Mouse (Mus musculus) cortical plate, adult 2 months (tissue): ENCODE measurements around the gene Gm37240. TPM values are rescaled to one million over a fixed set of nuclear protein-coding genes. Genes with fewer than 3 reads are reported as not detected.

Experiments
- H3K27ac ChIP-seq: fragments of 200-500 bp; 2 replicates; pipeline ENCODE4 v1.5.1; 2012; ENCODE audit warnings: low read length, control low read depth, inconsistent platforms; ENCODE audit not compliant: insufficient read depth
- H3K4me1 ChIP-seq: fragments of 200-500 bp; 2 replicates; pipeline ENCODE4 v1.6.1; 2011; ENCODE audit warnings: low read length; ENCODE audit not compliant: control insufficient read depth, insufficient read depth
- H3K4me3 ChIP-seq: fragments of 200-500 bp; 2 replicates; pipeline ENCODE4 v1.5.1; 2011; ENCODE audit warnings: mild to moderate bottlenecking, low read length, control low read depth; ENCODE audit not compliant: insufficient read depth
- CTCF ChIP-seq: fragments of 200-500 bp; IDR thresholded peaks from 2 replicates; pipeline ENCODE4 v1.5.1; 2011; ENCODE audit warnings: mild to moderate bottlenecking, control low read depth, low read length; ENCODE audit not compliant: insufficient read depth; ENCODE audit errors: extremely low read depth
- POLR2A ChIP-seq: fragments of 200-500 bp; IDR thresholded peaks from 2 replicates; pipeline ENCODE4 v1.6.1; 2011; ENCODE audit warnings: mild to moderate bottlenecking, low read length, control low read depth; ENCODE audit not compliant: insufficient read depth; ENCODE audit errors: extremely low read depth
- polyA plus RNA-seq: library from polyadenylated mRNA; depleted of rRNA; stranded (reverse); fragments of >200 nt; gene quantifications from 2 replicates; pipeline ENCODE4 v1.2.3, GENCODE M21; 2012

Gm37240 gene
- polyA plus RNA-seq, 1 experiment: 0.81 TPM

DNA sequence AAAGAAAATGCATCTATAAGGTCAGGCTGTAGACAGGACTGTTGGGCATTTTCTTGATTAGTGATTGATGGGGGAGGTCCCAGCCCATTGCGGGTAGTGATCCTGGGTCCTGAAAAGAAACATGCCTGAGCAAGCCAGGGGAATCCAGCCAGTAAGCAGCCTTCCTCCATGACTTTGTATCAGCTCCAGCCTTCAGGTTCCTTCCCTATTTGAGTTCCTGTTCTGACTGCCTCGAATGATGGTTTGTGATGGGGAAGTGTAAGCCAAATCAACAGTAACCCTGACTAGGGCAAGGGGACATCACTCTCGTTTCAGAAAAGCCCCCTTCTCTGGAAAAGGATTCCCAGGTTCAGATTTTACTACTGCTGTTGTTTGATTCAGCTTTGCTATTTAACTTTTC is 344.6 kb downstream of the Gm37240 start:
- TF ChIP-seq POLR2A: no peak
- TF ChIP-seq CTCF: no peak
- Histone ChIP-seq H3K4me3 (no peak overlapping the region), H3K4me1 (no peaks in the 10 kb centered on the region), H3K27ac (no peak overlapping the region)

DNA sequence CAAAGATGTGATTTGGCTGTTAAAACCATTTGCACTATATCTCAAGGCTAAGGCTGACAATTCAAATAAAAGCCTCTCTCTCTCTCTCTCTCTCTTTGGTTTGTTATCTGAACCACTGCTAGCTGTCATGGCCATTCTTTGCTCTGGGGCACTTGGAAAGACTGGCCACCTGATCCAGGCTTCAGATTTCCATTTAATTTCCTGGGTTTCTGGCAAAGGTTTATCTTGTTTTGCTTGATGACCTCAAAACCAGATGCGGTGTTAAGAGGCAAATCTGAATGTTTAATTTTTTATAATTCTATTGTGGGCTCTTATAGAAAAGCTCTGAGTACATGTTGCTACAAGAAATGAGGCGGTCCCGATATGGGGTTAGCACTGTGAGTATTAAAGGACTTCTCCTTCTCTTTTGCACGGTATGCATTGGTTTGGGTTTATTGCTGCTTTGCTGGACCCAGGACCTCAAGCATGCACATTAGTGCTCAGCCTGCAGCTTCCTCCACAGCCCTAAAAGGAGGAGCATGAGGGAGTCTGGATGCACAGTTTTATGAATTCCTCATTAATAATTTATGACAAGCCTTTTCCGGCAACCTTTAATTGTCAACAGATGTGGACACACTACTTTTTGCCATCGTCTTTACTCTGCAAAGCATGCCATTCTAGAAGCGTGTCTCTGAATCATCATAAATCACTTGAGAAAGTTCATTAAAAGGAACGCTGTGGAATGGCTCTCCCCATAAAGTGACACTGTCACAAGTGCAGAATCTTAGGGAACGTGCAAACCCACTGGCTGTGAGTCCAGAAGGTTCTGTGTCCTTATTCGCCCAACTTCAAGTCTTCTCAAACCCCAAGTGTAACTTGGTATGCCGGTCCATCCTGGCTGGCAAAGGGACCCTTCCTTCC is 351.4 kb downstream of the Gm37240 start:
- Histone ChIP-seq H3K4me1 (0 out of 2 replicates have a peak, but pooled peaks cover 2% of the 10 kb centered on the region), H3K27ac (no peak overlapping the region), H3K4me3 (no peak overlapping the region)
- TF ChIP-seq POLR2A (no peak), CTCF (no peak)

DNA sequence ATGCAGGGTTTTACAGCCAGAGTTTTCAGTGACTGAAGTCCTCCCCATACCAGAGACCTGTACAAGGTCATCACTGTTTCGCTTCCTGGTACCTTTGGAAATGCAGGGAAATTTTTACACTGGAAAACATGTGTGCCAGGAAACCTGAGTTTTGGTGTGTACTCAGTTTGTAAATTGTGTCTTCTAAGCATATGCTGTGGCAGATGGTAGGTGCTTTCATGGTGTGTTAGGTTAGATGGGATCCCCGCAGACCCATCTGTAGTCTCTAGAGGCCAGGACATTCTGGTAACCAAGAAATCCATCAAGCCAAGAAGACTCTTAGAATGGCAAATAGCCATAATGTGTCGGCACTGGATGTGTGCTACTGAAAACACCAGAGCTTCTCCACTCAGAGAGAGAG is 352.3 kb downstream of the Gm37240 start:
- H3K4me1 ChIP-seq: 0 out of 2 replicates have a peak, but pooled peaks cover 2% of the 10 kb centered on the region
- H3K27ac ChIP-seq: no peak overlapping the region
- no peak overlapping the region for H3K4me3 ChIP-seq
- TF ChIP-seq CTCF (no peak), POLR2A (no peak)

DNA sequence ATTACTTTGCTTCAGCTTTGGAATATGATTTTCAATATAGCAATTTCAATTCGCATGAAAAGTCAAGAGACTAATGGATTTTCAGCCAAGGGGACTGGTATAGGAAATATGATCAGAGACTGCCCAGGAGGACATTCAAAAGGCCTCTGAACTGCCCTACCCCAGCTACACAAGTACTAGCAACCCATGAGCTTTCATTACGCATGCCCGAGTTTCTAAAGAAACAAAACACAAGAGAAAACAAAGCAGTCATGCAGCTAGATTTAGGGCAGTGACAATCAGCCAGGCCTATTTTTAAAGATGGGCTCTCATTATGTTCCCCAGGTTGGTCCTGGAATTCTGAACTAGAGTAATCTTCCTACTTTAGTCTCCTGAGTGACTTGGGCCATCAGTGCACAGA is 354.9 kb downstream of the Gm37240 start:
- H3K4me1 ChIP-seq: 0 out of 2 replicates have a peak, but pooled peaks cover 2% of the 10 kb centered on the region
- H3K4me3 ChIP-seq: no peak overlapping the region
- TF ChIP-seq CTCF (no peak), POLR2A (no peak)
- no peak overlapping the region for H3K27ac ChIP-seq

DNA sequence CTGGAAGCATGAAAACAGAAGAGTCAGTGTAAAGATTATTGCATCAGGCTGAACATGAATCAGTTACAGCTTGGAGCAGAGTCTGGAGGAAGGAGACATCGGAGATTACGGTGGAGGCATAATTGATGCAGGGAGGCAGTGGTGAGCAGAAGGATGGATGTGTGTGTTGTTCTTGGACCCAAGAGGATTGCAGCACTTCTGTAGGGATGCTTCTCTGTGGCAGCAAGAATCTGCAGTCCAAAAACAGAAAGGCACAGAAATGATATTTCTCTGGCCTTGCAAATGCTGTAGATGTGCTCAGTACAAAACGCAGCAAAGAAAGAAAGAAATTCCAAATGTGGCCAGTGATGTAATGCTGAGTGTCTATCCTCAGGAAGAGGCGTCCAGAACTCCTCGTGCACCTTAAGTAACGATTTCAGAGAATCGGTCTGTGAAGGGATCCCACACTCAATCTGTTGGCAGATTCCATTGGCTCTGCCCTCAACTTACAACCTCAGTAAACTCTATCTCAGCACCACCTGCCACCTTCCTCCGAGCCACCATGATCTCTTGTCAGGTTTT is 356.6 kb downstream of the Gm37240 start:
- H3K27ac ChIP-seq: peak overlapping the region; percentile 41
- H3K4me3 ChIP-seq: no peak overlapping the region
- TF ChIP-seq POLR2A (0 out of 2 replicates have a peak, but pooled peaks have one; percentile 29), CTCF (no peak)
- H3K4me1 ChIP-seq: peaks cover 2% of the 10 kb centered on the region; the same call in 1 of the 2 replicates

DNA sequence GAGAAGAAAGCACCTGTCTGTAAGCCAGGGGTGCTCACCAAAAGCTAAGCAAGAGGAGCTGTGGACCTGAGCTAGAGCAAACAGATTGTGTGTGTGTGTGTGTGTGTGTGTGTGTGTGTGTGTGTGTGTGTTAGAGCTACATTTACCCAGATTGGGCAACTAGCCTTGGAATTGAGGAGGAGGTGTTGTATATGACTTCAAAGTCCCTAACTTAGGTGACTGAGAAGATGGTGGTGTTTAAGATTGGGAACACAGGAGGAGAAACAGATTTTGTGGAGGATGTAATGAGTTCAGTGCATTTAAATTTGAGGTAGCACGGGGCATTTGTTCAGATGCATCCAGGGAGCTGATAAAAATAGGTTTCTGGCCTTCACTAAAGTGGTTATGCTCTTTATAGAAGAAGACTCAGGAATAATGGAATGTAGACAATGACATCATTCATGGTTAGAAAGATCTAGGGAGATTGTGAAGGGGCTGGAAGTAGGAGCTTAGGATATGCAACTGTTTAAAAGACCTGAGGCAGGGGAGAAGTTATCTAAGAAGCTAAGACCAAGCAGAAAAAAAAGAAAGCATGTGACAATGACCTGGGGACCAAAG is 365.9 kb downstream of the Gm37240 start:
- no peak for TF ChIP-seq CTCF
- no peak for TF ChIP-seq POLR2A
- peak overlapping the region; percentile 98 for H3K27ac ChIP-seq
- no peak overlapping the region for H3K4me3 ChIP-seq
- H3K4me1 ChIP-seq: peaks cover 3% of the 10 kb centered on the region

DNA sequence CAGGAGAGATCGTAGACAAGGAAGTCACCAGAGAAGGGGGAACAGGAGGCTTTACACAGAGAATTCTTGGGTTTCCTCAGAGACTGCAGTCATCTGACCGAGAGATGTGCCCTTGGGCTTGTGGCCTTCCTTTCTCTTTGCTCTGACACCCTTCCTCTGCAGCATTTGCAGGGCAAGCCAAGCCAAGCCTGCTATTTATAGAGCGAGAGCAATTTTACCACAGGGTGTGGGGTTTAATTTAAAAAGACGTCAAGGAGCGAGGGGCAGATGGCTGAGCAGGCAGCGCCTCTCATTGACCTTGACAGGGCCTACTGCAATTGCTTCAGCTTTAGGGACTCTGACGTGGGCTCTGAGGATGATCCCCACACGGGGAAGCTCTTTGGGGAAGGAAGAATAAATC is 368.6 kb downstream of the Gm37240 start:
- no peak overlapping the region for H3K27ac ChIP-seq
- H3K4me1 ChIP-seq: peaks cover 3% of the 10 kb centered on the region; the same call in 1 of the 2 replicates
- no peak overlapping the region for H3K4me3 ChIP-seq
- no peak for TF ChIP-seq POLR2A

DNA sequence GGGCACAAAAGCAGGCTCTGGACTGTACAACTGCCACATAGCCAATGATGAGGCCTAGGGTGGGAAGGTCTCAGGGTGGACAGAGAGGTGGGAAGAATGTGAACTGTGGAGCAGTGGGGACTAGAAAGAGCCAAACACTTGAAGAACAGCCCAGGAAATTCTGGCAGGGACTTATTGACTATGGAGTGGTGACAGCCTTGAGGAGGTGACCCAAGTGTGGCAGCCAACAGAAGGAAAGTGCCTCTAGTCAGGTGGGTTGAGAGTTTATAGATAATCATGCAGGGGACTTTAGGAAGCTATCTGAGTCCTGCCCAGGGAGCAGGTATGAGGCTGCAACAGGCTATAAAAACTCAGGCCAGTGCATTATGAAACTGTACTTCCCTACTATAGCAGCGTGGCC is 369.2 kb downstream of the Gm37240 start:
- Histone ChIP-seq H3K4me3 (no peak overlapping the region), H3K4me1 (peaks cover 3% of the 10 kb centered on the region; the same call in 1 of the 2 replicates), H3K27ac (no peak overlapping the region)
- TF ChIP-seq POLR2A: no peak
- TF ChIP-seq CTCF: no peak

DNA sequence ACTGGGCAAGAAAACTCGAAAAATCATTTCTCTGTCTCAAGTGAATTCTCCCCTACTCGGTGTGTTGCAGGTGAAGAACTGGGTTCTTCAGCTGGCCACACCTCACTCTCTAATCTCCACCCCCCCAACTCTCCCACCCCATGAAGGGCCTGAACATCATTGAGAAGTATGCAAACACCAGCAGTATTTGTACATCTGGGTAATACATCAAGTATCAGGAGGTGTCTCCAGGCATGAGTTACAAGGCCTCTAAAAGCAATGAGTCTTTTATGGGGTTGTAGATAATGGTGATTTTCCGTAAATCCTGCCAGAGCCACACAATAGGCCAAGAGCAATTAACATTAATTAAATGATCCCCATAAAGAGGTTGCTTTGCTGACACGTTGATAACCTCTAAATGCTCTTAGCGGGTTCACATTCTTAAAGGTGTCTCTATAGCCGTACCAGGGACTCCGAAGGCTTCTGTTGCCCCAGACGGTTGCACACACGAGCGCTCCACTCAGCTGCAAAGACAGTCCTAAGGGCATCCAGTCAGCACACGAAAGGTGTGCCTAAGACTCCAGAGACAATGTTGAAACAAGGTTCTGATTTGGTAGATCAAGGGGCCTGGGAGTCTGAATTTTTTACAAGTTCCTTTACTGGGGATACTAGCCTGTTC is 370.4 kb downstream of the Gm37240 start:
- TF ChIP-seq CTCF (no peak), POLR2A (no peak)
- H3K4me1 ChIP-seq: peaks cover 3% of the 10 kb centered on the region; the same call in 1 of the 2 replicates
- no peak overlapping the region for H3K27ac ChIP-seq
- H3K4me3 ChIP-seq: no peak overlapping the region

DNA sequence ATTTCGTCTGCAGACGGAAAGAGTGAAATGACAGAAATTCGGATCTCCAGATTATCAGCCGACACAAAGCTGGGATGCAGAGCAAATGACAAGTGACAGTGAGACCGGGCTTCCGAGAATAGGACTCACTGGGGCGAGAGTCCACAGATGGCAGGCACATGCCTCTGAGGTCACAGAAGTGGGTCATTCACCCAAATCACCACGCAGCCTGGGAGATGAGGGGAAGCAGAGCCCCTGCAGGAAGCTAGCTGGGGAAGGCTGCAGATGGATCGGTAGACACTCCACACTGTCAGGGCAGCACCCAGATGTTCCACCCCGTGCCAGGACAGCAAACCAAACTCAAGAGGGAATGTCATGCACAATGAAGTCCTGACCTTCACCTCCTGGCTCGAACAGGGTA is 372.6 kb downstream of the Gm37240 start:
- H3K4me3 ChIP-seq: no peak overlapping the region
- no peaks in the 10 kb centered on the region for H3K4me1 ChIP-seq
- H3K27ac ChIP-seq: no peak overlapping the region
- no peak for TF ChIP-seq POLR2A
- TF ChIP-seq CTCF: no peak
